Mouse (Mus musculus) CH12.LX (cell line): Measurements from ENCODE around the gene Ywhag. TPM values are rescaled to one million over a fixed set of nuclear protein-coding genes. Genes with fewer than 3 reads are reported as not detected.

ENCODE experiments used
- DNase-seq: peaks from one replicate; pipeline ENCODE4 v3.0.0-alpha.2; 2013; ENCODE audit errors: extremely low read depth
- H3K27ac ChIP-seq: 2 replicates; pipeline ENCODE4 v1.5.1; 2012; ENCODE audit warnings: low read depth, mild to moderate bottlenecking, control low read depth, moderate library complexity; ENCODE audit not compliant: insufficient read depth
- H3K27me3 ChIP-seq: replicated peaks from 2 replicates; pipeline ENCODE3; 2012; ENCODE audit warnings: inconsistent platforms
- H3K36me3 ChIP-seq, 2 experiments: replicated peaks in 1 of 2; 2 replicates each; pipeline versions ENCODE3 to v1.6.1; 2012; ENCODE audit warnings: inconsistent platforms in 1 of 2, low read length in 1 of 2, mild to moderate bottlenecking in 1 of 2, mixed read lengths in 1 of 2, moderate library complexity in 1 of 2; ENCODE audit not compliant: control insufficient read depth in 1 of 2, insufficient read depth in 1 of 2
- H3K4me1 ChIP-seq, 2 experiments: 2 replicates each; pipeline ENCODE4 v1.6.1; 2012; ENCODE audit warnings: inconsistent platforms in 1 of 2, moderate library complexity in 1 of 2; ENCODE audit not compliant: insufficient read depth in 2 of 2, control insufficient read depth in 1 of 2
- H3K4me2 ChIP-seq: 2 replicates; pipeline ENCODE4 v1.6.1; 2012; ENCODE audit warnings: low read depth, mild to moderate bottlenecking, control low read depth; ENCODE audit not compliant: poor library complexity, insufficient read depth, severe bottlenecking
- H3K4me3 ChIP-seq, 3 experiments: fragments of 150-350 bp in 1 of 3; sonication (generic) in 1 of 3; replicated peaks in 1 of 3; 2 replicates each; pipeline versions ENCODE3 to v1.5.1; 2011 to 2012; ENCODE audit warnings: low read depth in 2 of 3, low read length in 2 of 3, mild to moderate bottlenecking in 2 of 3, moderate library complexity in 2 of 3, control low read depth in 1 of 3, improper control_type of control experiment in 1 of 3, inconsistent platforms in 1 of 3, mixed read lengths in 1 of 3; ENCODE audit not compliant: poor library complexity in 1 of 3
- H3K79me2 ChIP-seq: replicated peaks from 2 replicates; pipeline ENCODE4 v1.6.1; 2012; ENCODE audit warnings: mild to moderate bottlenecking, moderate library complexity; ENCODE audit not compliant: control insufficient read depth, poor library complexity, insufficient read depth, severe bottlenecking; ENCODE audit errors: extremely low read depth
- H3K9ac ChIP-seq: 2 replicates; pipeline ENCODE4 v1.6.1; 2012; ENCODE audit warnings: low read depth, mild to moderate bottlenecking, control low read depth, moderate library complexity; ENCODE audit not compliant: insufficient read depth
- H3K9me3 ChIP-seq: replicated peaks from 2 replicates; pipeline ENCODE3; 2012; ENCODE audit warnings: low read length, inconsistent platforms, mixed read lengths
- BHLHE40 ChIP-seq: IDR thresholded peaks from 2 replicates; pipeline ENCODE4 v1.6.1; 2011; ENCODE audit warnings: mild to moderate bottlenecking, low read depth, low read length, improper control_type of control experiment
- CTCF ChIP-seq, 2 experiments: IDR thresholded peaks in 1 of 2; conservative IDR thresholded peaks in 1 of 2; 2 replicates each; pipeline ENCODE4 v1.5.1; 2011 to 2012; ENCODE audit warnings: low read depth in 2 of 2, low read length in 2 of 2, improper control_type of control experiment in 1 of 2, inconsistent platforms in 1 of 2, mild to moderate bottlenecking in 1 of 2, moderate library complexity in 1 of 2
- E2F4 ChIP-seq: IDR thresholded peaks from 2 replicates; pipeline ENCODE4 v1.6.1; 2011; ENCODE audit warnings: low read depth, low read length, improper control_type of control experiment; ENCODE audit not compliant: insufficient replicate concordance
- ELF1 ChIP-seq: IDR thresholded peaks from 2 replicates; pipeline ENCODE4 v1.6.1; 2014; ENCODE audit warnings: low read depth, mild to moderate bottlenecking, inconsistent platforms, low read length, improper control_type of control experiment
- ETS1 ChIP-seq: conservative IDR thresholded peaks from 2 replicates; pipeline ENCODE4 v1.6.1; 2012; ENCODE audit warnings: low read depth, mild to moderate bottlenecking, inconsistent platforms, low read length, improper control_type of control experiment, moderate library complexity
- HCFC1 ChIP-seq: IDR thresholded peaks from 2 replicates; pipeline ENCODE4 v1.6.1; 2012; ENCODE audit warnings: low read depth, mild to moderate bottlenecking, inconsistent platforms, low read length, improper control_type of control experiment
- JUN ChIP-seq: IDR thresholded peaks from 2 replicates; pipeline ENCODE4 v1.6.1; 2011; ENCODE audit warnings: low read depth, mild to moderate bottlenecking, low read length, improper control_type of control experiment, moderate library complexity; ENCODE audit not compliant: insufficient read depth
- JUND ChIP-seq: conservative IDR thresholded peaks from 2 replicates; pipeline ENCODE4 v1.6.1; 2011; ENCODE audit warnings: low read depth, low read length, improper control_type of control experiment
- MAFK ChIP-seq: IDR thresholded peaks from 2 replicates; pipeline ENCODE4 v1.6.1; 2011; ENCODE audit warnings: low read length, improper control_type of control experiment; ENCODE audit not compliant: insufficient replicate concordance
- MAX ChIP-seq: IDR thresholded peaks from 2 replicates; pipeline ENCODE4 v1.6.1; 2011; ENCODE audit warnings: low read length, improper control_type of control experiment
- MXI1 ChIP-seq: IDR thresholded peaks from 2 replicates; pipeline ENCODE4 v1.6.1; 2011; ENCODE audit warnings: mild to moderate bottlenecking, low read depth, low read length, improper control_type of control experiment
- NRF1 ChIP-seq: IDR thresholded peaks from 2 replicates; pipeline ENCODE4 v1.6.1; 2014; ENCODE audit warnings: low read depth, mild to moderate bottlenecking, inconsistent platforms, low read length, improper control_type of control experiment, moderate library complexity
- POLR2AphosphoS2 ChIP-seq: IDR thresholded peaks from 2 replicates; pipeline ENCODE4 v1.6.1; 2011; ENCODE audit warnings: low read depth, low read length, improper control_type of control experiment
- RAD21 ChIP-seq: IDR thresholded peaks from 2 replicates; pipeline ENCODE4 v1.6.1; 2011; ENCODE audit warnings: low read depth, mild to moderate bottlenecking, low read length, improper control_type of control experiment, moderate library complexity
- SMC3 ChIP-seq: IDR thresholded peaks from 2 replicates; pipeline ENCODE4 v1.6.1; 2011; ENCODE audit warnings: low read depth, low read length, improper control_type of control experiment
- TBP ChIP-seq: conservative IDR thresholded peaks from 2 replicates; pipeline ENCODE4 v1.6.1; 2011; ENCODE audit warnings: low read depth, low read length, improper control_type of control experiment
- TCF12 ChIP-seq: IDR thresholded peaks from 2 replicates; pipeline ENCODE4 v1.6.1; 2014; ENCODE audit warnings: low read depth, mild to moderate bottlenecking, inconsistent platforms, low read length, improper control_type of control experiment
- USF1 ChIP-seq: IDR thresholded peaks from 2 replicates; pipeline ENCODE4 v1.6.1; 2014; ENCODE audit warnings: low read depth, mild to moderate bottlenecking, inconsistent platforms, low read length, improper control_type of control experiment
- ZC3H11A ChIP-seq: IDR thresholded peaks from 2 replicates; pipeline ENCODE4 v1.6.1; 2012; ENCODE audit warnings: low read depth, mild to moderate bottlenecking, inconsistent platforms, low read length, improper control_type of control experiment
- ZMIZ1 ChIP-seq: IDR thresholded peaks from 2 replicates; pipeline ENCODE4 v1.6.1; 2012; ENCODE audit warnings: low read depth, mild to moderate bottlenecking, inconsistent platforms, low read length, improper control_type of control experiment
- ZNF384 ChIP-seq: IDR thresholded peaks from 2 replicates; pipeline ENCODE4 v1.6.1; 2012; ENCODE audit warnings: low read depth, low read length, improper control_type of control experiment, inconsistent platforms
- dilution Hi-C: fragments of 300-500 bp; cut with MboI; formaldehyde crosslinking; loops from 2 replicates; pipeline ENCODE4 v1.14.3; 2020; ENCODE audit warnings: low sequenced_read_pairs; ENCODE audit not compliant: extremely low pct_unique_long_range_greater_than_20kb, extremely low pct_ligation_motif_present
- in situ Hi-C: fragments of 300-500 bp; cut with MboI; formaldehyde crosslinking; loops from 3 replicates; pipeline ENCODE4 v1.14.3; 2019; ENCODE audit warnings: low sequenced_read_pairs, low pct_ligation_motif_present, low pct_unique_long_range_greater_than_20kb, mixed read lengths
- polyA plus RNA-seq: library from polyadenylated mRNA; unstranded; fragments of >175 nt; gene quantifications from 2 replicates; pipeline ENCODE4 v1.2.1, GENCODE M21; 2012; ENCODE audit warnings: low read depth; ENCODE audit not compliant: insufficient read length
- total RNA-seq, 2 experiments: library from RNA; depleted of rRNA; stranded (reverse); fragments of 300-350 nt in 1 of 2; fragments of >200 nt in 1 of 2; gene quantifications; 2 replicates each; pipeline ENCODE4 v1.2.3; 2012 to 2014

The Ywhag gene
- total and polyA plus RNA-seq, 3 experiments, result 55.3 to 239 (median 77.3) TPM

GRCm38 (mm10) chr5:135868653-135869052 is 65.8 kb downstream of the Ywhag start:
- Histone ChIP-seq H3K9ac (no peak overlapping the region), H3K27ac (no peak overlapping the region), H3K79me2 (no peaks in the 10 kb centered on the region), H3K4me3 (no peak overlapping the region), H3K4me2 (no peak overlapping the region), H3K4me1 (peaks cover 0 to 27% of the 10 kb centered on the region in 2 experiments; a peak in 2 of 4 replicates)
- dilution Hi-C loops (no loop called here), in situ Hi-C loops (loop anchor here (10.0 kb wide), 1 partner anchor 254 kb away; no protein-coding TSS in a partner anchor)
- no peak for DNase-seq
- TF ChIP-seq MAX (no peak), MAFK (no peak)
- TF ChIP-seq, all 38 proteins: peak for 0
- Histone ChIP-seq H3K27me3 (peaks cover 20% of the 10 kb centered on the region), H3K36me3 (no peaks in the 10 kb centered on the region), H3K9me3 (peaks cover 24% of the 10 kb centered on the region)

DNA sequence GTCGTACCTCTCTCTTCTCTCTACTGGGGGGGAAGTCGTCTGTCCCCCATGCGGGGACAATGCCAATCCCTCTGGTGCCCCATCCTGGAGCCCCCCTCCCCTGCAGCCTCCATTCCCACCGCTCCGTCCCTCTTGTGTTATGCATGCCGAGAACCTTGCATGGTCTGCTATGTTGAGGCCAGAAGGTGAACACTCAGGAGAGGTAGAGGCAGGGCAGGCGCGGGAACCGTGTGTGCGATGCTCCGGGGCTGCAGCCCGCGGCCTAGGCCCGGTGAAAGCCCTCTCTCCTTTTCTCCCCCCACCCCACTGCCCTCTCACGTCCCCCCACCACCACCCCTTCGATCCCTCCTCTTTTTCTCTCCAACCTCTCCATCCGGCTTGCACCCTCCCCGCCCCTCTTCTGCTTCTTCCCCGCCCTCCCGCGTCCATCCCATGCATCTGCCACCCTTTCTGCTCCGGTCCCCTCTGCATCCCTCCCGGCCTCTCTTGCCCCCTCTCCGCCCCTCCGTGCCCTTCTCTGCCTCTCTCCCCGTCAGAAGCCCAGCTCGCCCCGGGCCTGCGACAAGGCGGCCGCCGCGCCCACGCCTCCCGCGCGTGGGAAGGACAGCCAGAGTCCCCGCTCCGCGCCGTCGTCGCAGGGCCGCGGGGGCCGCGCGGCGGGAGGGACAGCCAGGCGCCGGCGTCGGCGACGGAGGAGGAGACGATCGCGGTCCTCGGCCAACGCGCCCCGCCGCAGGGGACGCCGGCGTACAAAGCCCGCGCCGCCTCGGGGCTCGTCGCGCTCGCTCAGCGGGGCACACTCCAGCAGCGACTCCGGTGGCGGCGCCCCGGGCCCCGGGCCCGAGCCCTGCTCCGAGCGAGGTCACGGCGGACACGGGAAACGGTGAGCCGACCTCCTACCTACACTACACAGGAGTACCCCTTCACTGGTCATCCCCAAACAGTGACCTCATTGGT is 66.5 kb downstream of the Ywhag start:
- H3K27ac ChIP-seq, result no peak overlapping the region
- H3K36me3 ChIP-seq, result no peaks in the 10 kb centered on the region
- no peak overlapping the region for H3K9ac ChIP-seq
- H3K4me1 ChIP-seq, result peaks cover 0 to 23% of the 10 kb centered on the region in 2 experiments; a peak in 2 of 4 replicates
- no peak overlapping the region for H3K4me2 ChIP-seq
- no peak for DNase-seq
- peaks cover 23% of the 10 kb centered on the region for H3K27me3 ChIP-seq
- no peak overlapping the region for H3K4me3 ChIP-seq
- H3K9me3 ChIP-seq, result peaks cover 24% of the 10 kb centered on the region
- TF ChIP-seq TCF12 (no peak), HCFC1 (no peak), JUND (no peak), TBP (no peak), MXI1 (no peak), MAFK (no peak), CTCF (conservative IDR thresholded peaks at IDR 0.05 in 1 of 2, IDR thresholded peaks at IDR 0.05 in 1 of 2; ENCODE audit: low read depth in 2 of 2, low read length in 2 of 2) (no peak), BHLHE40 (no peak), POLR2AphosphoS2 (no peak), ETS1 (no peak), JUN (no peak), ZC3H11A (no peak), E2F4 (no peak), SMC3 (no peak), NRF1 (no peak), ELF1 (no peak), USF1 (no peak), RAD21 (no peak), ZNF384 (no peak), ZMIZ1 (no peak)
- H3K79me2 ChIP-seq, result no peaks in the 10 kb centered on the region
- in situ Hi-C loops, result loop anchor here (10.0 kb wide), 1 partner anchor 253 kb away; no protein-coding TSS in a partner anchor
- dilution Hi-C loops, result no loop called here
